In genomic region chr2:80025038-80025437, GRCm38 (mm10) we compare ENCODE assay signal across 23 mouse cellular contexts.
A peak's percentile ranks its signal among the peaks of the same experiment; 100 is the strongest.
DNase-seq lines count a peak whose midpoint lies in the region; ATAC-seq and TF ChIP-seq lines count a peak whose summit lies in the region.
"Had no signal": no experiment of that assay in that cellular context is flagged by ENCODE, and none has a peak within 500 bp of the region (broad histone marks: within the 10 kb centered on the region; RNA-seq: fewer than 3 reads in every experiment).

No protein-coding gene starts in this region.

- H3K9ac ChIP-seq in liver, postnatal 0 days (replicated peaks), result no peak overlapping the region
- no peak overlapping the region for H3K9ac ChIP-seq in liver, embryonic 11.5 days (ENCODE audit: low read depth, low read length)
- H3K9ac ChIP-seq: hindbrain, embryonic 12.5 days; kidney, embryonic 15.5 days; limb, embryonic 12.5 days; liver, embryonic 14.5 days; neural tube, embryonic 15.5 days had no signal

- H3K9me3 ChIP-seq in liver, postnatal 0 days (ENCODE audit: low read length), result no peaks in the 10 kb centered on the region
- no peaks in the 10 kb centered on the region for H3K9me3 ChIP-seq in liver, embryonic 11.5 days (ENCODE audit: control insufficient read depth, low read length)
- H3K9me3 ChIP-seq: embryonic facial prominence, embryonic 10.5 days; heart, embryonic 10.5 days; kidney, embryonic 15.5 days; limb, embryonic 12.5 days; neural tube, embryonic 15.5 days had no signal

- no peak overlapping the region for H3K4me3 ChIP-seq in liver, postnatal 0 days (ENCODE audit: low read depth, low read length)
- no peak overlapping the region for H3K4me3 ChIP-seq in liver, embryonic 11.5 days (ENCODE audit: low read depth, low read length)
- H3K4me3 ChIP-seq: embryonic facial prominence, embryonic 10.5 days; heart, embryonic 10.5 days; hindbrain, embryonic 12.5 days; kidney, embryonic 15.5 days; limb, embryonic 12.5 days; neural tube, embryonic 15.5 days had no signal

- 44% methylated on average over 1 of the region's 1 CpGs for WGBS in liver, postnatal 0 days (ENCODE audit: insufficient replicate concordance)
- 33% methylated on average over 1 of the region's 1 CpGs for WGBS in liver, embryonic 11.5 days

- 0 out of 2 replicates have a peak, but pooled peaks cover 2% of the 10 kb centered on the region for H3K4me1 ChIP-seq in liver, postnatal 0 days (ENCODE audit: insufficient read depth)
- no peaks in the 10 kb centered on the region for H3K4me1 ChIP-seq in liver, embryonic 11.5 days (replicated peaks; ENCODE audit: control insufficient read depth, insufficient read depth, low read length)
- H3K4me1 ChIP-seq: embryonic facial prominence, embryonic 10.5 days; heart, embryonic 10.5 days; hindbrain, embryonic 12.5 days; kidney, embryonic 15.5 days; limb, embryonic 12.5 days; neural tube, embryonic 15.5 days had no signal

- TF ChIP-seq CTCF in liver, postnatal 0 days (IDR thresholded peaks at IDR 0.05; ENCODE audit: low read depth), result no peak

- H3K27ac ChIP-seq in liver, postnatal 0 days (ENCODE audit: low read depth), result no peak overlapping the region
- H3K27ac ChIP-seq in liver, embryonic 11.5 days (ENCODE audit: low read depth, low read length), result no peak overlapping the region
- H3K27ac ChIP-seq: embryonic facial prominence, embryonic 10.5 days; heart, embryonic 10.5 days; hindbrain, embryonic 12.5 days; kidney, embryonic 15.5 days; limb, embryonic 12.5 days; liver, embryonic 14.5 days; neural tube, embryonic 15.5 days had no signal

- peak; percentile 59 for ATAC-seq in liver, postnatal 0 days
- ATAC-seq in liver, embryonic 11.5 days (replicated peaks; ENCODE audit: low FRiP score), result no peak
- peak; percentile 67 for ATAC-seq in megakaryocyte, adult 5-6 weeks (ENCODE audit: poor library complexity, severe bottlenecking)
- ATAC-seq: forebrain, embryonic 16.5 days; intestine, postnatal 0 days had no signal

- no peak overlapping the region for H3K4me2 ChIP-seq in liver, postnatal 0 days (ENCODE audit: low read depth, low read length)
- no peak overlapping the region for H3K4me2 ChIP-seq in liver, embryonic 11.5 days
- H3K4me2 ChIP-seq: hindbrain, embryonic 12.5 days; kidney, embryonic 15.5 days; limb, embryonic 12.5 days; neural tube, embryonic 15.5 days had no signal

- TF ChIP-seq EP300 in liver, postnatal 0 days (IDR thresholded peaks at IDR 0.05; ENCODE audit: low read depth), result no peak

- no peaks in the 10 kb centered on the region for H3K27me3 ChIP-seq in liver, postnatal 0 days (ENCODE audit: insufficient read depth, low read length)
- no peaks in the 10 kb centered on the region for H3K27me3 ChIP-seq in liver, embryonic 11.5 days (replicated peaks; ENCODE audit: control insufficient read depth, insufficient read depth, low read length)
- H3K27me3 ChIP-seq: hindbrain, embryonic 12.5 days; kidney, embryonic 15.5 days; limb, embryonic 12.5 days; neural tube, embryonic 15.5 days had no signal

- no peak for DNase-seq in liver, postnatal 0 days
- no peak for DNase-seq in liver, embryonic 11.5 days (ENCODE audit: low spot score)
- DNase-seq in 416B (ENCODE audit: low read depth), result peak; percentile 10
- peak; percentile 63 for DNase-seq in adipocyte (ENCODE audit: low spot score)
- no peak for DNase-seq in right cerebral cortex, postnatal 10 days (ENCODE audit: low spot score in 2 of 2)
- no peak for DNase-seq in layer of hippocampus, adult 18-20 months (ENCODE audit: low spot score in 2 of 2)
- no peak for DNase-seq in cerebellum, postnatal 4 days (ENCODE audit: low spot score in 2 of 2)
- DNase-seq: cerebellum, adult 2 months; cerebellum, postnatal 36 days; gastrocnemius, postnatal 36 days; kidney, postnatal 36 days; right cerebral cortex, postnatal 14 days; spleen, adult 18-20 months had no signal

- no peaks in the 10 kb centered on the region for H3K36me3 ChIP-seq in liver, postnatal 0 days (replicated peaks; ENCODE audit: insufficient read depth, low read length)
- H3K36me3 ChIP-seq in liver, embryonic 11.5 days (ENCODE audit: control insufficient read depth, insufficient read depth, low read length), result no peaks in the 10 kb centered on the region
- H3K36me3 ChIP-seq: embryonic facial prominence, embryonic 10.5 days; heart, embryonic 10.5 days; hindbrain, embryonic 12.5 days; kidney, embryonic 15.5 days; limb, embryonic 12.5 days; neural tube, embryonic 15.5 days had no signal

Comparison
In these comparisons a context has a peak if more than half of its experiments do, and no peak if none do; other contexts are left out.
1. DNase-seq: peak in 416B (single experiment) and adipocyte (single experiment); none in liver, postnatal 0 days (single experiment), liver, embryonic 11.5 days (single experiment), right cerebral cortex, postnatal 10 days (0 of 2), layer of hippocampus, adult 18-20 months (0 of 2) and cerebellum, postnatal 4 days (0 of 2).